Mouse (Mus musculus) intestine, postnatal 0 days (tissue): ENCODE results near the gene Lpcat1. TPM values are rescaled to one million over a fixed set of nuclear protein-coding genes. Genes with fewer than 3 reads are reported as not detected.

ENCODE experiments used
- ATAC-seq: fragments of 200-750 bp; cut with Nextera tagmentation; 2 replicates; pipeline ENCODE4 v1.8.0; 2017; ENCODE audit warnings: mild to moderate bottlenecking, moderate TSS enrichment, moderate library complexity
- H3K27ac ChIP-seq: fragments of 300-500 bp; sonication (generic); 2 replicates; pipeline ENCODE4 v1.5.1; 2014; ENCODE audit warnings: mild to moderate bottlenecking, low read depth, low read length, moderate library complexity
- H3K27me3 ChIP-seq: fragments of 300-500 bp; sonication (generic); replicated peaks from 2 replicates; pipeline ENCODE4 v1.6.1; 2014; ENCODE audit warnings: low read length, mixed read lengths; ENCODE audit not compliant: control insufficient read depth, insufficient read depth
- H3K36me3 ChIP-seq: fragments of 300-500 bp; sonication (generic); 2 replicates; pipeline ENCODE4 v1.6.1; 2014; ENCODE audit warnings: mild to moderate bottlenecking, moderate library complexity; ENCODE audit not compliant: control insufficient read depth, insufficient read depth
- H3K4me1 ChIP-seq: fragments of 300-500 bp; sonication (generic); replicated peaks from 2 replicates; pipeline ENCODE4 v1.6.1; 2014; ENCODE audit warnings: antibody characterized with exemption, low read length, mixed read lengths; ENCODE audit not compliant: control insufficient read depth, insufficient read depth
- H3K4me2 ChIP-seq: fragments of 300-500 bp; sonication (generic); replicated peaks from 2 replicates; pipeline ENCODE4 v1.6.1; 2014; ENCODE audit warnings: low read depth, mild to moderate bottlenecking, moderate library complexity
- H3K4me3 ChIP-seq: fragments of 300-500 bp; sonication (generic); 2 replicates; pipeline ENCODE4 v1.5.1; 2014; ENCODE audit warnings: low read depth, low read length
- H3K9ac ChIP-seq: fragments of 300-500 bp; sonication (generic); 2 replicates; pipeline ENCODE4 v1.6.1; 2014; ENCODE audit warnings: mild to moderate bottlenecking, low read depth, low read length
- H3K9me3 ChIP-seq: fragments of 300-500 bp; sonication (generic); 2 replicates; pipeline ENCODE4 v1.6.1; 2016; ENCODE audit warnings: mixed run types; ENCODE audit not compliant: control insufficient read depth
- CTCF ChIP-seq: sonication (generic); IDR thresholded peaks from 2 replicates; pipeline ENCODE4 v1.5.1; 2016; ENCODE audit warnings: low read depth, mild to moderate bottlenecking, control low read depth, antibody characterized with exemption, moderate library complexity
- WGBS: fragments of 180-500 bp; shearing (Covaris S2); extraction: QIAGEN DNeasy Blood & Tissue Kit; methylation state at CpG from one replicate; pipeline ENCODE4 v1.1.7; 2014; 5-methylcytosine and 5-hydroxymethylcytosine counted together
- polyA plus RNA-seq: library from polyadenylated mRNA; unstranded; fragments of >200 nt; fragmentation: Nextera tagmentation; extraction: Ambion mirVana; gene quantifications from 2 replicates; pipeline ENCODE4 v1.2.1, GENCODE M21; 2015

Lpcat1 gene
- polyA plus RNA-seq, 1 experiment from 2014 or later: 8.2 TPM

- TF ChIP-seq CTCF: no peak
- 68% methylated on average over 4 of the region's 4 CpGs for WGBS
- Histone ChIP-seq H3K4me1 (no peaks in the 10 kb centered on the region), H3K36me3 (no peaks in the 10 kb centered on the region), H3K9me3 (no peaks in the 10 kb centered on the region), H3K27me3 (no peaks in the 10 kb centered on the region), H3K9ac (no peak overlapping the region), H3K27ac (no peak overlapping the region), H3K4me3 (no peak overlapping the region), H3K4me2 (no peak overlapping the region)
- ATAC-seq: no peak
Observed at GRCm38 (mm10) chr13:73443093-73443821, 23.7 kb upstream of the Lpcat1 start.

- Histone ChIP-seq H3K4me2 (no peak overlapping the region), H3K9ac (no peak overlapping the region), H3K9me3 (no peaks in the 10 kb centered on the region), H3K36me3 (no peaks in the 10 kb centered on the region), H3K4me1 (no peaks in the 10 kb centered on the region), H3K4me3 (no peak overlapping the region), H3K27ac (no peak overlapping the region), H3K27me3 (no peaks in the 10 kb centered on the region)
- 63% methylated on average over 2 of the region's 2 CpGs for WGBS
- TF ChIP-seq CTCF: no peak
- ATAC-seq: no peak
Observed at GRCm38 (mm10) chr13:73445087-73445486, 21.9 kb upstream of the Lpcat1 start.

DNA sequence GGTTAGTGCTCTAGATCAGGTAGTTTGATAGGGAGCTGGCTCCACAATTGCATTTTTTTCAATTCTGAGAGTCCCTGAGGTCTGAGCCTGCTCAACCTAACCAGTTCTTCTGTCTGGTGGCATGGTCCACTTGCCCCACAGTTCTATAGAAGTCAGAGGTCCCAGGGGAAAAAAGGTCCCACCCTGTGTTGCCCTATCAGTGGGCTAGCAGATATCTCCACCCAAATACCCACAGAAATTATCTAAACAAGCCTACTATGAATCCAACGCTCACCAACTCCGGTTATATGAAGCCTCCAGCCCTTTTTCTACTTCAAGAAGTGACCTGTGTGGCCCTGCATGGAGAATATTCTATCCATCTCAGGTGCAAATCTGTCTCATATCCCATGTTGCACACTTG lies 20.9 kb upstream of the Lpcat1 start:
- H3K27ac ChIP-seq: no peak overlapping the region
- H3K27me3 ChIP-seq: no peaks in the 10 kb centered on the region
- H3K4me3 ChIP-seq: no peak overlapping the region
- WGBS: 88% methylated on average over 2 of the region's 2 CpGs
- TF ChIP-seq CTCF: no peak
- H3K9me3 ChIP-seq: no peaks in the 10 kb centered on the region
- H3K4me2 ChIP-seq: no peak overlapping the region
- H3K9ac ChIP-seq: no peak overlapping the region
- no peaks in the 10 kb centered on the region for H3K36me3 ChIP-seq
- no peak for ATAC-seq
- H3K4me1 ChIP-seq: no peaks in the 10 kb centered on the region

DNA sequence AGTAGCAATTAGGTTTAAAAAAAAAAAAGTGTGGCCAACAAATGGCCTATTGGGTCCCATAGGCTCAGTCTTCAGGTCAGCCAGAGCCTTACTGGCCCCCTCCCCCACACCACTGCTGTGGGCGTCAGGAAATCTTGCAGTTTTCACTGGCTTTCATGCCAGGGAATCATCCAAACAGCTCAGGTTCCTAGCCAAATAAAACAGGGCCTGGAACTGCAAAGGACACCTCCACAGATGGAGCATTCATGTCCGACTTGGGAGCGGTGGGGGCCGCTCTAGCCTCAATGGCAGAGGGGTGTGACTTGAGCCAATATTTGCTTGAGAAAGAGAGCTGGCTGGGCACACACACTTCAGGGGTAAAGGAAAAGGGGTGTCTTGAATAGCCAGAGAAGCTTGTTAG lies 20.5 kb upstream of the Lpcat1 start:
- Histone ChIP-seq H3K4me2 (no peak overlapping the region), H3K27me3 (no peaks in the 10 kb centered on the region), H3K4me1 (no peaks in the 10 kb centered on the region), H3K9ac (no peak overlapping the region), H3K9me3 (no peaks in the 10 kb centered on the region), H3K27ac (no peak overlapping the region), H3K4me3 (no peak overlapping the region), H3K36me3 (no peaks in the 10 kb centered on the region)
- WGBS: 52% methylated on average over 4 of the region's 4 CpGs
- ATAC-seq: no peak
- TF ChIP-seq CTCF: no peak

- ATAC-seq: no peak
- H3K4me3 ChIP-seq: no peak overlapping the region
- no peak overlapping the region for H3K4me2 ChIP-seq
- H3K9ac ChIP-seq: no peak overlapping the region
- H3K36me3 ChIP-seq: no peaks in the 10 kb centered on the region
- no peaks in the 10 kb centered on the region for H3K27me3 ChIP-seq
- no peak overlapping the region for H3K27ac ChIP-seq
- WGBS: 56% methylated on average over 7 of the region's 7 CpGs
- no peaks in the 10 kb centered on the region for H3K9me3 ChIP-seq
- TF ChIP-seq CTCF: no peak
- H3K4me1 ChIP-seq: no peaks in the 10 kb centered on the region
Observed at GRCm38 (mm10) chr13:73446943-73447342, 20.1 kb upstream of the Lpcat1 start.

DNA sequence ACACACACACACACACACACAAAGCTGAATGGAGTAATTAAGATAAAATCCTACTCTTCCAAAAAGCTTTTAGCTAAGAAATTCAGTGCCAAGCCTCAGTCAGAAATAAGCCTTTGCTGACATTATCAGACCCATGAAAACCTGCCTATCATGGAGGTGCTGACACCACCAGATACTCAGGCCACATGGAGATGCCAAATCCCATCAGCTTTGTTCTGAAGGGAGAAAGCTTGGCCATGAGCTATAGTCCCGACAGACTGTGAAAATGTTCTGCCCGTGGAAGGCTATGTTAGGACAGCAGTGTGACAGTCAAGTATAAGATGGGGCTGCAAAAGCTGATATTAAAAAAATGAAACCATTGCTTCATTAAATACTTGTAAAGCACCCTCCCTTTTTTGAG lies 19.5 kb upstream of the Lpcat1 start:
- Histone ChIP-seq H3K4me1 (no peaks in the 10 kb centered on the region), H3K9me3 (no peaks in the 10 kb centered on the region), H3K27ac (no peak overlapping the region), H3K9ac (no peak overlapping the region), H3K4me2 (no peak overlapping the region), H3K4me3 (no peak overlapping the region), H3K27me3 (no peaks in the 10 kb centered on the region), H3K36me3 (no peaks in the 10 kb centered on the region)
- TF ChIP-seq CTCF: no peak
- no peak for ATAC-seq
- 75% methylated on average over 2 of the region's 2 CpGs for WGBS
